Mouse (Mus musculus) thymus, postnatal 10 days (tissue): ENCODE measurements around the gene Gtf2h2.
"Not testable (repeated sequence)": the region's sequence is repeated elsewhere in the genome, so short reads cannot be mapped to it uniquely, and the experiment has no call there.

Experiments
- DNase-seq, 2 experiments: peaks; one replicate each; pipeline ENCODE4 v3.0.0; 2021; ENCODE audit warnings: low spot score in 2 of 2

Gene Gtf2h2

GRCm38 (mm10) chr13:100492061-100492787 lies at the start of gene Gtf2h2:
Gene Gtf2h2 (minus strand): TSS chr13:100492579.
- DNase-seq, result peak; percentile 69 to 91

GRCm38 (mm10) chr13:100536149-100536548 lies 43.8 kb upstream of the Gtf2h2 start:
- no peak for DNase-seq

GRCm38 (mm10) chr13:100532788-100533365 lies 40.5 kb upstream of the Gtf2h2 start:
- no peak for DNase-seq

- no peak for DNase-seq
These were observed 34.3 kb upstream of the Gtf2h2 start for GRCm38 (mm10) chr13:100526649-100527038.

GRCm38 (mm10) chr13:100525935-100526648 lies 33.7 kb upstream of the Gtf2h2 start:
- no peak for DNase-seq

GRCm38 (mm10) chr13:100524896-100525295 lies 32.5 kb upstream of the Gtf2h2 start:
- DNase-seq, result no peak

GRCm38 (mm10) chr13:100523698-100524097 lies 31.3 kb upstream of the Gtf2h2 start:
- DNase-seq, result no peak

- no peak for DNase-seq
These were observed 29.6 kb upstream of the Gtf2h2 start for GRCm38 (mm10) chr13:100521724-100522591.

GRCm38 (mm10) chr13:100519162-100519561 lies 26.8 kb upstream of the Gtf2h2 start:
- DNase-seq, result no peak

GRCm38 (mm10) chr13:100518191-100518590 lies 25.8 kb upstream of the Gtf2h2 start:
- no peak for DNase-seq

GRCm38 (mm10) chr13:100517652-100518153 lies 25.3 kb upstream of the Gtf2h2 start:
- DNase-seq, result no peak

- no peak for DNase-seq
These were observed 24.1 kb upstream of the Gtf2h2 start for GRCm38 (mm10) chr13:100516213-100517105.

- DNase-seq, result no peak
These were observed 20.4 kb upstream of the Gtf2h2 start for GRCm38 (mm10) chr13:100512792-100513191.

GRCm38 (mm10) chr13:100511860-100512364 lies 19.5 kb upstream of the Gtf2h2 start:
- no peak for DNase-seq

- no peak for DNase-seq
These were observed 18.9 kb upstream of the Gtf2h2 start for GRCm38 (mm10) chr13:100511146-100511859.

GRCm38 (mm10) chr13:100499625-100500024 lies 7.2 kb upstream of the Gtf2h2 start:
- DNase-seq, result not testable (repeated sequence)

GRCm38 (mm10) chr13:100495337-100495736 lies 3.0 kb upstream of the Gtf2h2 start:
- DNase-seq, result no peak

GRCm38 (mm10) chr13:100494370-100494769 lies 2.0 kb upstream of the Gtf2h2 start:
- not testable (repeated sequence) for DNase-seq

GRCm38 (mm10) chr13:100493313-100493712 lies 934 bp upstream of the Gtf2h2 start:
- DNase-seq, result no peak

GRCm38 (mm10) chr13:100491623-100492022 lies 756 bp downstream of the Gtf2h2 start:
- DNase-seq, result no peak
